Mouse (Mus musculus): ENCODE data around the gene Grpel1. TPM values are rescaled to one million over a fixed set of nuclear protein-coding genes. Genes with fewer than 3 reads are reported as not detected.

The Grpel1 gene
- 45.3 and 47.3 TPM in 2 replicates for polyA plus RNA-seq (2015; fragmentation: Nextera tagmentation; extraction: Ambion mirVana)

DNA sequence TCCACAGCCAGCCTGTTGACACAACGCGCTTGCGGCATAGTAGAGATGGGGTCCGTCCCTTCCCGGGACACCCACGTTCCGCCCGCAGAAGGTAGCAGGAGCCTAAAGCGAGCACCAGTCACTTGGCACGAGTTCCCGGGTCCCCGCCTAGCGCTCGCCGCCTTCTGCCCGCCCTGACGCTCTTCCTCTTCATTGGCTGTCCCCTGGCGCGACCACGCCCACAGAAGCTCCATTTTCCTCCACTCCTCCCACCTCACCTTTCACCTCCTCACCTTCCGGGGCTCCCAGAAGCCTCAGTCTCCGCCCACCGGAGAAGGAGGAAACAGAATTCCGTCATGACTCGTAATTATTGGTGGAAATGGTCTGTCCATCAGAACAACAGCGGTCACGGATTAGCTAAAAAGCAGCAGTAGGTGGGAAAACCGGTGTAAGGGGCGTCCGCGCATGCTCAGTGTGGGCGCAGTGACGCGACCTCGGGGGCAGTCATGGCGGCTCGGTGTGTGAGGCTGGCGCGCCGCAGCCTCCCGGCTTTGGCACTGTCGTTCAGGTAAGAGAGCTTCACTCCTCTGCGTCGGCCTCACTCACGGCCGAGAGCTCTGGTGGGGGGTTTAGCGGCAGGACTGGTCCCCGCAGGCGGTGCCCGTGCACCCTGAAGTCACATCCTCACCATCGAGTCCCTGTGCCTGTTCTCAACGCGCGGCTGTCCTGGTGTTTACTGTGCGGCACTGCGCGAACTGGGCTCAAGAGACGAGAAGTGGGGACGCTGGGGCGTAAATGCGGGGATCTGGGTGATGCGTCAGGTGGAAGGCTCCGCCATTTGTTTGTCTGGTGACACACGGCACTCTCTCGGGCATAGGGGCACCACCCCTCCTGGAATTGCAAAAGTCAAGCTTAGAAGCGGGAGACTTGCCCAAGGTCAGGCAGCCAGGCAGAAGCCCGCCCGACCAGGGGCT lies at the start of gene Grpel1:
Gene Grpel1, plus strand, starts transcription at position 290 of the 953 bp plus-strand sequence.
- Histone ChIP-seq H3K9me3 (no peaks in the 10 kb centered on the region), H3K9ac (replicated peaks) (peak within 1 kb of the TSS; percentile 87), H3K4me2 (replicated peaks) (peak within 1 kb of the TSS; percentile 99), H3K4me3 (replicated peaks) (peak within 1 kb of the TSS; percentile 99), H3K27ac (peak within 1 kb of the TSS; percentile 15), H3K4me1 (replicated peaks) (peaks cover 33% of the 10 kb centered on the region), H3K36me3 (peaks cover 18% of the 10 kb centered on the region), H3K27me3 (peaks cover 14% of the 10 kb centered on the region; the same call in 1 of the 2 replicates)
- WGBS, result under 1% methylated on average over 68 of the region's 68 CpGs
- ATAC-seq, result peak; percentile 96

DNA sequence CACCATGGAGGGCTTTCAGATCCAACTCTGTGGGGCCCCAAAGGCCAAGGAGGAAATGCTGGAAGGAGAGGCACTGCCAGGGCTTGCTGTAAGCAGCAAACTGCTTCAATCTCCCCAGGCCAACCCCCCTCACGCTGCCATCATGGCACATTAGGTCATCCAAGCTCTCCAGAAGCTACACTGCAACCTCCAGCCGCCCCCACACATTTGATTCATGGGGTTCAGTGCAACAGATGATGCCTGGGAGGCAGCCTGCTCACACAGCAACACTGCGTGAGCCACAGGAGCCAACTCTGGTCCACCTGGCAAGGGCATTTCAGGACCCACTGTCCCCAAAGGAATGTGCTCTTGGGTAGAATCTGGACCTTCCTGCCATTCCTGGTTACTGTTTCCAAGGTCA lies 44.9 kb upstream of the Grpel1 start:
- no peak overlapping the region for H3K4me3 ChIP-seq (replicated peaks)
- no peak overlapping the region for H3K27ac ChIP-seq
- no peak overlapping the region for H3K9ac ChIP-seq (replicated peaks)
- WGBS, result 62% methylated on average over 3 of the region's 3 CpGs
- no peaks in the 10 kb centered on the region for H3K36me3 ChIP-seq
- H3K4me2 ChIP-seq (replicated peaks), result no peak overlapping the region
- no peaks in the 10 kb centered on the region for H3K27me3 ChIP-seq
- 0 out of 2 replicates have a peak, but pooled peaks cover 2% of the 10 kb centered on the region for H3K4me1 ChIP-seq (replicated peaks)
- no peak for ATAC-seq
- H3K9me3 ChIP-seq, result no peaks in the 10 kb centered on the region

DNA sequence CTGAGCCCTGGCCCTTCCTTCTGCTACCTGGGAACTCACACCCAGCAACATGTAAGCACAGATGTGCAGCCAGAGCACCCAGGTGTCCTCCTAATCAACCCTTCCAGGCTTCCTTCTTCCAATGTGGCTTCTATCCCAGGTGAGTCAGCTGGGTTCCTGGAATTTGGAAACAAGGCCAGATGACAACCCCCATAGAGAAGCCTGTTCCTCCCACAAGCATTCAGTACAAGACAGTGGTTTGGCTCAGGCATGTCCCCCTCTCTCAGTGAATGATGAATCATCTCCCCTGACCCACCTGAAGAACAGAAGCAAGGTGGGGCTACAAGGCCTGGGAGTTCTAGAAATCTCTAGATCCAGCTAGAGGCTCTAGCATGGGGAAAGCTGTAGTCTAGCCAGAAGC lies 42.1 kb upstream of the Grpel1 start:
- H3K36me3 ChIP-seq, result no peaks in the 10 kb centered on the region
- no peaks in the 10 kb centered on the region for H3K9me3 ChIP-seq
- no peak for ATAC-seq

DNA sequence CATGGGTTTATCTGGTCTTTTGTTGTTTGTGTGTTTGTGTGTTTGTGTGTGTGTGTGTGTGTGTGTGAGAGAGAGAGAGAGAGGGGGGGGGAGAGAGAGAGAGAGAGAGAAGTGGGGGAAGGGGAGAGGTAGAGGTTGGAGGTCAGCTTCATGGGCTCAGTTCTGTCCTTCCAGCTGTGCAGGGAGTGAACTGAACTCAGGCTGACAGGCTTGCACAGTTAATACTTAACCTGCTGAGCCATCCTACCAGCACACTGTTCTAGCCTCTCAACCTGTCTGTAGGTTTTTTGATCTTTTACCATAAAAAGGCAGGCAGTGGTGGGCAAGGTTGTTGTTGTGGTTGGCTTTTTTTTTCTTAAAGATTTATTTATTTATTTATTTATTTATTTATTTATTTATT lies 40.1 kb upstream of the Grpel1 start:
- Histone ChIP-seq H3K36me3 (no peaks in the 10 kb centered on the region), H3K4me3 (replicated peaks) (no peak overlapping the region)

More for the DNA sequence above, 42.1 kb upstream of the Grpel1 start:
- Histone ChIP-seq H3K27me3 (no peaks in the 10 kb centered on the region), H3K27ac (no peak overlapping the region), H3K9ac (replicated peaks) (no peak overlapping the region), H3K4me3 (replicated peaks) (no peak overlapping the region), H3K4me2 (replicated peaks) (no peak overlapping the region), H3K4me1 (replicated peaks) (0 out of 2 replicates have a peak, but pooled peaks cover under 1% of the 10 kb centered on the region)

DNA sequence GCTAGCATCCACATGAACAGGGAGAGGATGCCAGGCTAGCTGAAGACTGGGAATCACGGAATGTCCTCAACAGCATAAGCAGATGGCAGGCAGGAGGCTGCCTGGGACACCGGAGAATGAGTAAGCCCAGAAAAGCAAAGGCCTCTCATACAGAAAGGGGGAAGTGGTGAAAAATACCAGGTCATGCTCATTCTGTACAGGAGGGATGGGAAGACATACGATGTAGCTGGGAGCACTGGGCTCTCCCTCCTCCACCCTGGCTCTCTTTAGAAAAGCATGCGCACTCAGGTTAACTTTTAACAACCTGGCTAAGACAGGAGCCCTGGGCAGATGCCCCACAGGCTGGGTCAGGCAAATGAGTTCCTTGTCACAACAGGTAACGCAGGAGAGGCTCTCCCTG lies 38.4 kb upstream of the Grpel1 start:
- Histone ChIP-seq H3K36me3 (no peaks in the 10 kb centered on the region), H3K9me3 (no peaks in the 10 kb centered on the region), H3K4me1 (replicated peaks) (peaks cover 13% of the 10 kb centered on the region), H3K4me2 (replicated peaks) (no peak overlapping the region), H3K27ac (no peak overlapping the region), H3K4me3 (replicated peaks) (no peak overlapping the region), H3K27me3 (no peaks in the 10 kb centered on the region), H3K9ac (replicated peaks) (no peak overlapping the region)
- no peak for ATAC-seq
- WGBS, result 83% methylated on average over 5 of the region's 5 CpGs

More for the DNA sequence above, 40.1 kb upstream of the Grpel1 start:
- H3K4me2 ChIP-seq (replicated peaks), result no peak overlapping the region
- H3K27me3 ChIP-seq, result no peaks in the 10 kb centered on the region
- no peak overlapping the region for H3K9ac ChIP-seq (replicated peaks)
- no peaks in the 10 kb centered on the region for H3K9me3 ChIP-seq
- no peak for ATAC-seq
- 0 out of 2 replicates have a peak, but pooled peaks cover 4% of the 10 kb centered on the region for H3K4me1 ChIP-seq (replicated peaks)
- no peak overlapping the region for H3K27ac ChIP-seq

DNA sequence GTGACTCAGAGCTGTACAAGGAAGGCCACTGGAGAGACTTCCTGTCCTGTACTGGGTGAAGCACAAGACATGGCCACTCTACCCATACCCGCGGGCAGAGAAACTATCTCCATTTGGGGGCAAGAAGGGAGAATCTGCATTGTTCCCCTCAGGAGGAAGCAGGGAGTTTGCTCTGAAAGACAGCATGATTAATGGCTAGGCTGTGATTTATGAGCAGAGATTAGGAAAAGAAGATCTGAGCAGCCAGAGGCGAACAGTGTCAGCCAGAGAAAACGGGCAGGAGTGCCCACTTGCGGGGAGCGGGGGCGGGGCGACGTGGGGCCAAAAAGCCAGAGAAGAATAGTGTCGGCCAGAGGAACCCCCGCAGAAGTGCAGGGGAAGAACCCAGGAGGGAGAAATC lies 37.0 kb upstream of the Grpel1 start:
- H3K4me2 ChIP-seq (replicated peaks), result no peak overlapping the region
- no peaks in the 10 kb centered on the region for H3K27me3 ChIP-seq
- H3K9me3 ChIP-seq, result no peaks in the 10 kb centered on the region
- no peak for ATAC-seq
- no peaks in the 10 kb centered on the region for H3K36me3 ChIP-seq
- H3K9ac ChIP-seq (replicated peaks), result peak overlapping the region; percentile 48
- no peak overlapping the region for H3K4me3 ChIP-seq (replicated peaks)
- no peak overlapping the region for H3K27ac ChIP-seq
- peaks cover 15% of the 10 kb centered on the region for H3K4me1 ChIP-seq (replicated peaks)
- 56% methylated on average over 11 of the region's 11 CpGs for WGBS

DNA sequence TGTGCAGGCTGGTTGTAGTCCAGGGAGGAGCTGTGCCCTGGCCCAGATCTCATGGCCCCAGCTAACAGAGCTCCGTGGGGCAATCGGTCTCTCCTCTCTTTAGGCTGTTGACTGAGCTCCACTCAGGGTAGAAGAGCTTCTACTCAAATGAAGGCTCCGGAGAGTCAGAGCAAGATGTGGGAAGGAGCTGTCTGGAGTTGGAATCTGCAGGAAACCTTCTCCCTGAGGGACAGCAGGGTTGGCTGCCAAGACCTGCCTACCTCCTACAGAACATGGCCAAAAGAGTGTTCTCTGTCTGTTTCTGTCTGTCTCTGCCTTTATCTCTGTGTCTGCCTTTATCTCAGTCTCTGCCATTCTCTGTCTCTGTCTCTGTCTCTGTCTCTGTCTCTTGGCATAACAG lies 35.2 kb upstream of the Grpel1 start:
- H3K27ac ChIP-seq, result no peak overlapping the region
- no peaks in the 10 kb centered on the region for H3K36me3 ChIP-seq
- H3K4me3 ChIP-seq (replicated peaks), result no peak overlapping the region
- H3K4me2 ChIP-seq (replicated peaks), result no peak overlapping the region
- no peak for ATAC-seq
- no peaks in the 10 kb centered on the region for H3K27me3 ChIP-seq
- H3K9me3 ChIP-seq, result no peaks in the 10 kb centered on the region
- peaks cover 27% of the 10 kb centered on the region for H3K4me1 ChIP-seq (replicated peaks)
- 86% methylated on average over 3 of the region's 3 CpGs for WGBS
- H3K9ac ChIP-seq (replicated peaks), result no peak overlapping the region

DNA sequence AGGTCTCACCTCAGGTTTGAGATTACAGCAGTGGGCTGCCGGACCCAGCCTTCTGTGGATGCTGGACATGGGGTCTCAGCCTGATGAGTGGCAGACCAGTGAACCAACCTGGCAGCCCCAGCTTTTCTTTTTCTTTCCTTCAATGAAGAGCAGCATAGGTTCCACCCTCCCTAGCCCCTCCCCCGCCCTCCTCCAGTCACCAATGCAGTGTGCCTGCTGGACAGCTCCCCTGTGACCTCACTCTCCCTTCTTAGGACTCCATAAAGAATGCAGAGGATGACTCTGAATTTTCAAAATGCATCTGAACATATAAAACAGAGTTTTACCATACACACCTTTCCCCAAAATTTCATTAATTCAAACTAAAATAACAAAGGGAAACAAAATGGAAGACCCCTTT lies 33.1 kb upstream of the Grpel1 start:
- Histone ChIP-seq H3K4me1 (replicated peaks) (peaks cover 34% of the 10 kb centered on the region), H3K9me3 (no peaks in the 10 kb centered on the region), H3K27me3 (no peaks in the 10 kb centered on the region), H3K36me3 (no peaks in the 10 kb centered on the region), H3K4me3 (replicated peaks) (no peak overlapping the region), H3K9ac (replicated peaks) (no peak overlapping the region), H3K27ac (no peak overlapping the region), H3K4me2 (replicated peaks) (no peak overlapping the region)
- WGBS, result 64% methylated on average over 2 of the region's 2 CpGs
- ATAC-seq, result no peak

DNA sequence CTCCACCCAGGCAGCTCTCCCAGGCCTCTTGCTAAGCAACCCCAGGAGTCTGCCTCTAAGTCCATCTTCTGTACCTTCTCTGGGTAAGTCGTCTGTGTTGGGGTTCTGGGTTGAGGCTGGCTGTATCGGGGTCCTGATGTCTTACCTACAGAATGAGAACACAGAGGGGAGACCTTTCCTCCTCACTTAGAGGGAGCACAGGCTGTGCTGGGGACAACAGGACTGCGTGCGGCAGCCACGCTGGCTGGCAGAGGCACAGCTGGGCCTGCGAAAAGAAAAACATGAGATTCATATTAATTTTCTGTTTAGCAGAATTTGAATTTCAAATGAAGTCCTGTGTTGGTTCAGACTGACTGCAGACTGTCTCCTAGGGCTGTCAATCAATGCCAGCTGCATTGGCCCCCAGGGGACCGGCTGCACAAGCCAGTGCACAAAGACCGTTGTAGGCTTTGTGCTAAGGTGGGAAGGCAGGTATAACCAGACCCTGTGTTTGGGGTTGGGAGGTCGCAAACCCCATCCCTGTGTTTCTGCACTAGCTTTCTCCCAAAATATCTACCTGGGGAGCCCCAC lies 30.3 kb upstream of the Grpel1 start:
- Histone ChIP-seq H3K9ac (replicated peaks) (no peak overlapping the region), H3K4me1 (replicated peaks) (peaks cover 31% of the 10 kb centered on the region), H3K36me3 (no peaks in the 10 kb centered on the region), H3K27ac (peak overlapping the region; percentile 84), H3K27me3 (no peaks in the 10 kb centered on the region), H3K4me2 (replicated peaks) (no peak overlapping the region), H3K9me3 (no peaks in the 10 kb centered on the region), H3K4me3 (replicated peaks) (no peak overlapping the region)
- peak; percentile 83 for ATAC-seq
- 34% methylated on average over 9 of the region's 9 CpGs for WGBS

DNA sequence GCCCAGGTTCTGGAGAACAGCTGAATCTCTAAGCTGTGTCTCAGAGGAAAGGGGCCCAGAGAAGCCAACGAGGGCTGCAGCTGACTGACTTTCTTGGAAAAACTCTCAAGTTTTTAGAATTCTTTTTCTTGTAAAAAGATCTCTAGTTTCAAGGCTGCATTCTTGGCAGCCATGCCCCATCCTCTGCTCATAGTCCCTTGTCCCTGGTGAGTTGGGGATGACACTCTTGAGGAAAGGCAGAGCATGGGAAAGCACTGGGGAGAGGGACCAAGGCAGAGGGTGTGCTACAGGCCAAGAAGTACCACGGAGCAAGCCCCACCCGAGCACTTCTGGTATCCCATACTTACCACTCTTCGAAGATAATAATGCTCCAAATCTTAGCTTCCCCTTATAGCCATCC lies 27.9 kb upstream of the Grpel1 start:
- Histone ChIP-seq H3K4me2 (replicated peaks) (no peak overlapping the region), H3K4me1 (replicated peaks) (peaks cover 19% of the 10 kb centered on the region), H3K36me3 (no peaks in the 10 kb centered on the region), H3K4me3 (replicated peaks) (no peak overlapping the region), H3K9ac (replicated peaks) (no peak overlapping the region), H3K27ac (no peak overlapping the region), H3K9me3 (no peaks in the 10 kb centered on the region), H3K27me3 (no peaks in the 10 kb centered on the region)
- 75% methylated on average over 4 of the region's 4 CpGs for WGBS
- no peak for ATAC-seq

DNA sequence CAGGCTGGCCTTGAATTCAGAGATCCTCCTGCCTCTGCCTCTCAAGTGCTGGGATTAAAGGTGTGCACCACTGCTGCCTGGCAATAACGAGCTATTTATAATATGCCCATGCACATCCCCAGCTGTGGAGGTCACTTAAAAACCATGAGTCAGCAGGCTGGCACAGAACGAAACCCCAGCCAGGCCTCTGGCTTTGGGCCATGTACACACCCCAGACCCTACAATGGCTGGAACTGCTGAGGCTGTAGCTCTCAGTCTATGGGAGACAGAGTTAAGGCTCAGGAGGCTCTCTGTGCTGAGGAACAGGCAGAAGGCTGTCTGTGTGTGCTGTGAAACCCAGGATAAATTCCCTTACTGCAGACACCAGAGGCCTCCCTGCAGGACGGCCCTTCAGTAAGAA lies 24.1 kb upstream of the Grpel1 start:
- no peak overlapping the region for H3K27ac ChIP-seq
- no peaks in the 10 kb centered on the region for H3K36me3 ChIP-seq

DNA sequence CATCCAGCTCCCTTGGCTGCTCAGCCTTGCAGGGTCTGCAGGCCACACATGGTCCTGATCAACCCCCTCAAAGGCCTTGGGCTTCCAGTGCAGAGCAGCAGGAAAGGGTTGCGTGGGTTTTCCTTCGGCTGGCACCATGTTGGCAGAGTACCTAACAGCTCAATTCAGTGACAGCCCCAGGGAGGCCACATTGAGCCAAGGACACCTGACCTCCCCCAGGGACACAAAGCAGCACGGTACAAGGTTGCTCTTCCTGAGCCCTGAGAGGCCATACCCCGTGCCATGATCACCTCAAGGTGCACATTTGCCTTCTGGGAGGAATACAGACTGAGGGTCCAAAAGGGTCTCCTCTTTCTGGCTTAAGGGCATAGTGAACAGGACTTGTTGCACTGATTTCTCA lies 20.2 kb upstream of the Grpel1 start:
- Histone ChIP-seq H3K9ac (replicated peaks) (no peak overlapping the region; the same call in 1 of the 2 replicates), H3K4me1 (replicated peaks) (peaks cover 18% of the 10 kb centered on the region), H3K36me3 (no peaks in the 10 kb centered on the region), H3K27ac (no peak overlapping the region), H3K9me3 (no peaks in the 10 kb centered on the region), H3K27me3 (0 out of 2 replicates have a peak, but pooled peaks cover 5% of the 10 kb centered on the region), H3K4me2 (replicated peaks) (no peak overlapping the region), H3K4me3 (replicated peaks) (no peak overlapping the region)
- 63% methylated on average over 4 of the region's 4 CpGs for WGBS
- no peak for ATAC-seq

More for the DNA sequence above, 24.1 kb upstream of the Grpel1 start:
- ATAC-seq, result no peak
- H3K4me1 ChIP-seq (replicated peaks), result 0 out of 2 replicates have a peak, but pooled peaks cover 5% of the 10 kb centered on the region
- WGBS, result 75% methylated on average over 3 of the region's 3 CpGs
- H3K9me3 ChIP-seq, result no peaks in the 10 kb centered on the region
- H3K9ac ChIP-seq (replicated peaks), result no peak overlapping the region
- 0 out of 2 replicates have a peak, but pooled peaks cover 5% of the 10 kb centered on the region for H3K27me3 ChIP-seq
- H3K4me2 ChIP-seq (replicated peaks), result no peak overlapping the region
- no peak overlapping the region for H3K4me3 ChIP-seq (replicated peaks)

Data from midbrain, embryonic 13.5 days (tissue).